Mouse (Mus musculus) embryonic facial prominence, embryonic 13.5 days (tissue): Measurements from ENCODE around the gene Sirt5. TPM values are rescaled to one million over a fixed set of nuclear protein-coding genes. Genes with fewer than 3 reads are reported as not detected.
A peak's percentile ranks its signal among the peaks of the same experiment; 100 is the strongest.

Experiments
- ATAC-seq: fragments of 200-750 bp; cut with Nextera tagmentation; 2 replicates; pipeline ENCODE4 v1.8.0; 2017; ENCODE audit warnings: low read depth; ENCODE audit not compliant: insufficient number of reproducible peaks, insufficient read depth, low FRiP score, low TSS enrichment
- H3K27ac ChIP-seq: fragments of 300-500 bp; sonication (generic); 2 replicates; pipeline ENCODE4 v1.5.1; 2015; ENCODE audit warnings: moderate library complexity, mild to moderate bottlenecking, inconsistent platforms
- H3K27me3 ChIP-seq: fragments of 300-500 bp; sonication (generic); 2 replicates; pipeline ENCODE4 v1.6.1; 2015; ENCODE audit warnings: mild to moderate bottlenecking, inconsistent platforms
- H3K36me3 ChIP-seq: fragments of 300-500 bp; sonication (generic); 2 replicates; pipeline ENCODE4 v1.6.1; 2015; ENCODE audit warnings: mild to moderate bottlenecking, inconsistent platforms
- H3K4me1 ChIP-seq: fragments of 300-500 bp; sonication (generic); 2 replicates; pipeline ENCODE4 v1.6.1; 2015; ENCODE audit warnings: inconsistent platforms
- H3K4me2 ChIP-seq: fragments of 300-500 bp; sonication (generic); 2 replicates; pipeline ENCODE4 v1.6.1; 2015; ENCODE audit warnings: moderate library complexity, mild to moderate bottlenecking, inconsistent platforms
- H3K4me3 ChIP-seq: fragments of 300-500 bp; sonication (generic); 2 replicates; pipeline ENCODE4 v1.5.1; 2015; ENCODE audit warnings: mild to moderate bottlenecking, inconsistent platforms
- H3K9ac ChIP-seq: fragments of 300-500 bp; sonication (generic); 2 replicates; pipeline ENCODE4 v1.6.1; 2015; ENCODE audit warnings: mild to moderate bottlenecking, inconsistent platforms
- H3K9me3 ChIP-seq: fragments of 300-500 bp; sonication (generic); 2 replicates; pipeline ENCODE4 v1.6.1; 2016; ENCODE audit warnings: inconsistent platforms
- WGBS: fragments of 180-500 bp; shearing (Covaris S2); methylation state at CpG from one replicate; pipeline ENCODE4 v1.1.7; 2015; ENCODE audit warnings: mixed read lengths; 5-methylcytosine and 5-hydroxymethylcytosine counted together
- polyA plus RNA-seq: library from polyadenylated mRNA; unstranded; fragments of >200 nt; fragmentation: Nextera tagmentation; extraction: Ambion mirVana; gene quantifications from 2 replicates; pipeline ENCODE4 v1.2.1, GENCODE M21; 2015

Sirt5 gene
- polyA plus RNA-seq, 1 experiment from 2014 or later = 42.6 TPM

DNA sequence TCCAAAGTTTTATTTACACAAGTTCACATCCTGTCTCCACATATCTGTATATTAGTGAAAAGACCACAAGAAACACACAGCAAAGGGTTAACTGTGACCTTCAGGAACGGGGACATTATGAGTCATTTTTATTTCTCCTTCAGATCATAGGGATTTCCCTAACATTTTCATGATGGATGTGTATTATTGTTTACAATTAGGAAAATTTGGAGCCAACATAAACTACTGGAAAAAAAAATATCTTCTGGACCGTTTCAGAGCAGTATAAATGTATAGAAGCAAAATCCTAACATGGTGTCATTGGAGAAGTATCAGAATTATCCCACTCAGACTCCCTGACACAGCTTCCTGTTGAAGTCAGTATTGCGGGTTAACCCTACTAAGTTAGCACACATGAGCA lies 14.7 kb downstream of the Sirt5 start:
- Histone ChIP-seq H3K4me3 (no peak overlapping the region), H3K4me2 (no peak overlapping the region), H3K27me3 (no peaks in the 10 kb centered on the region), H3K4me1 (no peaks in the 10 kb centered on the region), H3K9me3 (no peaks in the 10 kb centered on the region), H3K27ac (no peak overlapping the region), H3K9ac (no peak overlapping the region), H3K36me3 (peaks cover 37% of the 10 kb centered on the region)
- 78% methylated on average over 3 of the region's 3 CpGs for WGBS
- ATAC-seq = no peak

DNA sequence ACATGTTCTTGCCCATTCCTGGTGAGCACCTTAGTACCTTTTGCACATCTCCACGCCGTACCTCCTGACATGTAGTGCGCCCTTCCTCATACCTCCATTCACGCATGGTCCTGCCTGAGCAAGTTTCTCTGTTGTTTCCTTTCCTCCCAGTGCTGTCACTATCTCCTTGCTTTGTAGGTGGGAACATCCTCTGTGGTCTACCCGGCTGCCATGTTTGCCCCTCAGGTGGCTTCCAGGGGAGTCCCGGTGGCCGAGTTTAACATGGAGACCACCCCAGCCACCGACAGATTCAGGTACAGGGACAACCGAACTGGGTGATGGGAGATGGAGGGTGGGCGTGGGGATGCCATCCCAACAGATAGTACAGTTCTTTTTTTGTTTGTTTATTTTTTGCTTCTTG lies 20.0 kb downstream of the Sirt5 start:
- no peak overlapping the region for H3K4me3 ChIP-seq
- H3K36me3 ChIP-seq = peaks cover 31% of the 10 kb centered on the region
- 0 out of 2 replicates have a peak, but pooled peaks cover 5% of the 10 kb centered on the region for H3K9me3 ChIP-seq
- H3K27me3 ChIP-seq = no peaks in the 10 kb centered on the region
- no peak for ATAC-seq
- H3K4me2 ChIP-seq = no peak overlapping the region
- H3K9ac ChIP-seq = no peak overlapping the region
- H3K27ac ChIP-seq = no peak overlapping the region
- H3K4me1 ChIP-seq = no peaks in the 10 kb centered on the region
- 95% methylated on average over 10 of the region's 10 CpGs for WGBS

DNA sequence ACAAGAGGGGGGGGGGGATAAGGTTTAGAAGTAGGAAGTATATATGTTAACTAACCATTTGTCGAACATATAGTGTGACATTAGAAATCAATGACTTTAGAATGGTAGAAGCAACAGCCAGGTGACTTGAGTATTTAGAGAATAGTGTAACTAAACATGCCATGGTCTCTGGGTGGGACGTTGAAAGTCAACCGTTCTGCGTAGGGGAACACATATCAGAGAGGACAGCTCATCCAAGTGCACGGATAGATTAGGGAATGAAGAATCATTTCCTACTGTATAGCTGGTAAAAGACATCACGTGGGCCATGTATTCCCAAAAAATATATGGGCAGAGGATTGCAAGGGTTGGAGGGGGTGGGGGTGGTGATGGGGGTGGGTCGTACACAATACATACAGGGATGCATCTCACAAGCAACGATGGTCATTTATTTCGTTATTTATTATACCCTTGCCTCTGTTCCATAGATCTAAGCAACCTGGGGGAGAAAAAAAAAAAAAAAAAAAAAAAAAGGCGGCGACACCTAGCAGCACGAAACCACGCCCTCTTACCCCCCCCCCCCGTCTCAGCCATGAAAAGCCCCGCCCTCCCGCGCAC lies 32.5 kb downstream of the Sirt5 start:
- Histone ChIP-seq H3K4me1 (peaks cover 7% of the 10 kb centered on the region), H3K36me3 (peaks cover 30% of the 10 kb centered on the region), H3K27me3 (no peaks in the 10 kb centered on the region), H3K9me3 (no peaks in the 10 kb centered on the region), H3K9ac (no peak overlapping the region), H3K27ac (no peak overlapping the region), H3K4me3 (peak overlapping the region; percentile 85), H3K4me2 (peak overlapping the region; percentile 75)
- WGBS = 53% methylated on average over 14 of the region's 17 CpGs
- ATAC-seq = no peak; the same call in 1 of the 2 replicates

DNA sequence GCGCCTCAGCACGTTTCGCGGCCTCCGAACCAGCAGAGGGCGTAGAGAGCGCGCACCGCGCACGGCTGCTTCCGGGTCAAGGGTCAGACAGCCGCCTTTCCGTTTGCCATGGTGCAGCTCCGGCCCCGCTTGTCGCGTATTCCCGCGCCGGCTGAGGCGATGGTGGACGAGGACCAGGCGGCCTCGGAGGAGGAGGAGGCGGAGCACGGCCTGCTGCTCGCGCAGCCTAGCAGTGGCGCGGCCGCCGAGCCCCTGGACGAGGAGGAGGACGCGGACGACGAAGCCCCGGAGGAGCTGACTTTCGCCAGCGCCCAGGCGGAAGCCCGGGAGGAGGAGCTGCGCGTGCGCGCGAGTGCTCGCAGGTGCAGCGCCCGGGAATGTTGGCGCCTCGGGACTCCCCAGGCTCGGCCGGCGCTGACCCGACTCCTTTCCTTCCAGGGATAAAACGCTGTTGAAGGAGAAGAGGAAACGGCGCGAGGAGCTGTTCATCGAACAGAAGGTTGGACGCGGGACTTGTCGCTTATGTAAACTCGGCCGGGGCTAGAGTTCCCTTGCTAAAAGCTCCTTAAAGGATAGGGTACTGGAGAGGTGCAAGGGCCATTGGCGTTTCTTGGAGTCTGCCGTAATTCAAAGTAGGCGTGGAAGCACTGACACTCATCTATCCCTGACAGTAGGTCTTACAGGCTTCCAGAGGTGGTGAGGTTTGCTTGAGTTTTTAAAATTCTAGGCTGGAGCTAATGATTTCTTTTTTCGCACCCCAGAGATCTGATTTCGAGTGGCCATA lies 33.2 kb downstream of the Sirt5 start, which contains the start of gene Nol7:
Gene Nol7, plus strand, starts transcription at position 94 of the 784 bp plus-strand sequence.
- Histone ChIP-seq H3K4me3 (peak within 1 kb of the TSS; percentile 85), H3K27ac (peak within 1 kb of the TSS; percentile 94), H3K4me2 (peak within 1 kb of the TSS; percentile 75), H3K4me1 (peaks cover 7% of the 10 kb centered on the region), H3K9me3 (no peaks in the 10 kb centered on the region), H3K27me3 (no peaks in the 10 kb centered on the region), H3K36me3 (peaks cover 36% of the 10 kb centered on the region), H3K9ac (peak within 1 kb of the TSS; percentile 90)
- WGBS = 1% methylated on average over 72 of the region's 72 CpGs
- ATAC-seq = peak; percentile 77

DNA sequence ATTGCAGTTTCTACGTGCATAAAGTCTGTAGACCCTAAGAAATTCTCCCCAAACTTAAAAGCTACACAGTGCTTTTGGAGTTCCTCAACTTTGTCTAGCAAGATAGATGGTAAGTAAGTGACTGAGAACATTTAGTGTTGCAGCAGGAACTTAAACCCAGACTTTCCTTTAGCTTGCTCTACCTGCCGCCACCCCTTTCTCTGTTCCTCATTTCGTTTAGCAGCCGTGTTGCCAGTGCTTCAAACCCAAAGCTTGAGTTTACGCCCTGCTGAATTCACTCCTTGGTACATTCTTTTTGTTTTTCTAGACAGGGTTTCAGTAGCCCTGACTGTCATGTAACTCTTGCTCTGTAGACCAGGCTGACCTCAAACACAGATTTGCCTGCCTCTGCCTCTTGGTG lies 34.3 kb downstream of the Sirt5 start:
- Histone ChIP-seq H3K9ac (no peak overlapping the region), H3K4me2 (peak overlapping the region; percentile 75), H3K36me3 (peaks cover 36% of the 10 kb centered on the region), H3K4me3 (peak overlapping the region; percentile 85; the same call in 1 of the 2 replicates), H3K27ac (no peak overlapping the region), H3K9me3 (no peaks in the 10 kb centered on the region), H3K4me1 (peaks cover 7% of the 10 kb centered on the region), H3K27me3 (no peaks in the 10 kb centered on the region)
- WGBS = 86% methylated on average over 5 of the region's 5 CpGs
- no peak for ATAC-seq

DNA sequence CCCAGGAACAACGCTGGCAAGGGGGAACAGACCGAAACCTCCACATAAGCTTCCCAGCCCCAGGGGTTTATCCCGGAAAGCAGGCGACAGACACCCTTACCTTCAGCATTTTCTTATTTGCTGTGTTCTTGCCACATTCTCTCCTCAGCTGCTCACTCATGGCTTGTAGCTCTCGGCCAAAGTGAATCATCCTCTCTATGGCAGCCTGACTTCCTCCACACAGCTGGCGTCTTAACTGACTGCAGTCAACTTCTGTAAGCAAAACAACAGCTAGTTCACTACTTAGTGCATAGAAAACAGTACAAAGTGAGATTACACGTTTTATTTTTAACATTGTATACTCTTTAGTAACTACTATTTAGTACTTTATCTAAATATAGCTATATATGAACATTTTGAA lies 47.0 kb downstream of the Sirt5 start:
- no peaks in the 10 kb centered on the region for H3K4me1 ChIP-seq
- H3K4me2 ChIP-seq = no peak overlapping the region
- H3K27me3 ChIP-seq = no peaks in the 10 kb centered on the region
- WGBS = 87% methylated on average over 7 of the region's 7 CpGs
- no peak overlapping the region for H3K27ac ChIP-seq
- H3K9me3 ChIP-seq = no peaks in the 10 kb centered on the region
- ATAC-seq = no peak
- peaks cover 73% of the 10 kb centered on the region for H3K36me3 ChIP-seq
- no peak overlapping the region for H3K9ac ChIP-seq
- H3K4me3 ChIP-seq = no peak overlapping the region

DNA sequence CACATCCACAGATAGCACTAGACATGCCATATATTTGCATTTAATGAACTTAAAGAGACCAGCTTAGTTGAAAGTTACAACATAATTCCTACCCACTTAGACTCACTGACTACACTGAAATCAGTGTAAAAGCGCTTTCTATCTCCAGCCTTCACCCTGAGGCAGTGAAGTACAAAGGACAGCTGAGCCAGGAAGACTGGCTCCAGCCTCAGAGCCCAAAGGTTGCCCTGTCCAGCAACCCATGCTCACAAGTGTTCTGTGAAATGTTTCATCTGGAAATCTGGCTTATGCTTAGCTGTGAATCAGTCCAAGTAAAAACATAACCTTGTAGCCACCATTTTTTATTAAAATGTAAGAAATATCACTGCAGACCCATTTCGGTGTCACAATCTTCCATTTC lies 48.3 kb downstream of the Sirt5 start:
- Histone ChIP-seq H3K4me1 (no peaks in the 10 kb centered on the region), H3K4me3 (no peak overlapping the region), H3K27me3 (no peaks in the 10 kb centered on the region), H3K9ac (no peak overlapping the region), H3K27ac (no peak overlapping the region), H3K4me2 (no peak overlapping the region), H3K36me3 (peaks cover 69% of the 10 kb centered on the region), H3K9me3 (no peaks in the 10 kb centered on the region)
- 87% methylated on average over 2 of the region's 2 CpGs for WGBS
- no peak for ATAC-seq

DNA sequence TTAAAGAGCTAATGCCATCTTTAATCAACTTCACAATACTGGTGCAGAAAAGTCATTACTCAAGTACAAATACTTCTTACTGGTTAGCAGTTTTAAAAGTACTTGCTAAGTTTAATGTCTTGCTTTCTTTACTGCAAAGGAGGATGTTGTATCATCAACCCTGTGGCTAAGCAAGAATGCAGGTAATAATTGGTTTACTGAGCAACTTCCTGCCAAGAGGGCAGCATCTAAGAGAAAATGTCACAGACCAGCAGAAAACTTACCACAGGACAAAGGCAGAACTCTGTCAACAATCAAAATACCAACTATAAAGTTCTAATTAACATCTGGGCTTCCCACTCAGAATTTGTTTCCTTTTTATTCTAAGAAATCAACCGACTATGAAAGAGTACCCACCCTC lies 50.0 kb downstream of the Sirt5 start:
- peaks cover 74% of the 10 kb centered on the region for H3K36me3 ChIP-seq
- H3K27me3 ChIP-seq = no peaks in the 10 kb centered on the region
- WGBS = 82% methylated on average over 1 of the region's 1 CpGs
- no peak overlapping the region for H3K9ac ChIP-seq
- no peak overlapping the region for H3K4me3 ChIP-seq
- no peaks in the 10 kb centered on the region for H3K9me3 ChIP-seq
- no peak overlapping the region for H3K27ac ChIP-seq
- no peak for ATAC-seq
- no peaks in the 10 kb centered on the region for H3K4me1 ChIP-seq
- H3K4me2 ChIP-seq = no peak overlapping the region

DNA sequence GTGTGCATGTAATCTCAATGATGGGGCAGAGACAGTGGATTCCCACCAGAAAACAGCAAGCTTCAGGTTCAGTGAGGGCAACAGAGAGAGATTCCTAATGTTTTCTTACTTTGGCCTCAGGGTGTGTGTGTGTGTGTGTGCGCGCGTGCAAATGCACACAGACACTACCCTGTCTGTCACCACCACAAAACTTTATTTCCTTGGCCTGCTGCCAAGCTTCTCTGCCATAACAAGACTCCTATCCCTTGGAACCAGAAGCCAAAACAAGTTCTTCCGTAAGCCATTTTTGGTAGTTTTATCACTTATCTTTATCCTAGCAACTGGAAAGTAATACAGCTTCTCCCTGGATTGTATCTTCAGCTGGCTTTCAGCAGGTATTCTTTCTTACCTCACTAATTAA lies 63.1 kb downstream of the Sirt5 start:
- 0 out of 2 replicates have a peak, but pooled peaks cover 3% of the 10 kb centered on the region for H3K4me1 ChIP-seq
- H3K9me3 ChIP-seq = no peaks in the 10 kb centered on the region
- no peaks in the 10 kb centered on the region for H3K27me3 ChIP-seq
- 79% methylated on average over 4 of the region's 4 CpGs for WGBS
- no peak overlapping the region for H3K27ac ChIP-seq
- no peak overlapping the region for H3K9ac ChIP-seq
- peaks cover 21% of the 10 kb centered on the region for H3K36me3 ChIP-seq
- no peak overlapping the region for H3K4me2 ChIP-seq
- no peak overlapping the region for H3K4me3 ChIP-seq
- no peak for ATAC-seq

DNA sequence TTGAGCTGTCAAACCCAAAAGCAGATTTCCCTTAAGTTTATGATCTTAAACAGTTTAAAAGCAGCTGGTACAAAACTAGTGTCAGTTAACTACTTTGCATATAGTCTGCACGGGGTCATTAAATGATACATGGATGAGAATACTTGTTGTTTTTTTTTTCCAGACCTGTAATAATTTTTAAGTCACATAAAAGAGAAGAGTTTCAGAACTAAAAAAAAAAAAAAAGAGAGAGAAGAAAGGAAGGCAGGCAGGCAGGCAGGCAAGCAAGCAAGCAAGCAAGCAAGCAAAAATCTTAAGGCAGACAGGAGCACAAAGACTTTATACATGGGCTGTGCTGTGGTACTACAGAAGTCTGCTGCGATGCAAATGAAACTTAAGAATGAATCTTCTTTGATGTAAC lies 68.1 kb downstream of the Sirt5 start:
- Histone ChIP-seq H3K4me1 (0 out of 2 replicates have a peak, but pooled peaks cover 3% of the 10 kb centered on the region), H3K9me3 (no peaks in the 10 kb centered on the region), H3K9ac (no peak overlapping the region), H3K4me2 (no peak overlapping the region), H3K27ac (no peak overlapping the region), H3K4me3 (no peak overlapping the region), H3K27me3 (no peaks in the 10 kb centered on the region), H3K36me3 (peaks cover 16% of the 10 kb centered on the region)
- 68% methylated on average over 2 of the region's 2 CpGs for WGBS
- no peak for ATAC-seq

DNA sequence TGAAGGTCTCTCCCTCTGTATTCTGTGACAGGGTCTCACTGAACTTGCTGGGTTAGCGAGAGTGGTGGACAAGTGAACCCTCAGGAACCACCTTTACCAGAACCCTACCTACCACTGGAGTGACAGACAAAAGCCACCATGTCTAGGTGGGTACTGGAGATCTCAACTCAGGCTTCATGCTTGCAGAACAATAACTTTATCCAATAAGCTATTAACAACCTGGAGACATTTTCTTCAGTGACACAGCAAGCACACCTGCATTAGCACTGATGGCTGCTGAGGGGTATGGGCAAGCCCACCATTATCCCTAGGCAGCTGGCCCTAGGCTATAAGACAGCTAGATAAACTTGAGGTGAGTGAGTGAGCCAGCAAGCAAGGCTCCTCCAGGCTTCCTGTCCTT lies 75.1 kb downstream of the Sirt5 start:
- ATAC-seq = no peak
- Histone ChIP-seq H3K9me3 (no peaks in the 10 kb centered on the region), H3K27me3 (no peaks in the 10 kb centered on the region), H3K4me1 (no peaks in the 10 kb centered on the region), H3K36me3 (0 out of 2 replicates have a peak, but pooled peaks cover 3% of the 10 kb centered on the region), H3K9ac (no peak overlapping the region), H3K4me2 (no peak overlapping the region), H3K27ac (no peak overlapping the region), H3K4me3 (no peak overlapping the region)
- 91% methylated on average over 1 of the region's 1 CpGs for WGBS

DNA sequence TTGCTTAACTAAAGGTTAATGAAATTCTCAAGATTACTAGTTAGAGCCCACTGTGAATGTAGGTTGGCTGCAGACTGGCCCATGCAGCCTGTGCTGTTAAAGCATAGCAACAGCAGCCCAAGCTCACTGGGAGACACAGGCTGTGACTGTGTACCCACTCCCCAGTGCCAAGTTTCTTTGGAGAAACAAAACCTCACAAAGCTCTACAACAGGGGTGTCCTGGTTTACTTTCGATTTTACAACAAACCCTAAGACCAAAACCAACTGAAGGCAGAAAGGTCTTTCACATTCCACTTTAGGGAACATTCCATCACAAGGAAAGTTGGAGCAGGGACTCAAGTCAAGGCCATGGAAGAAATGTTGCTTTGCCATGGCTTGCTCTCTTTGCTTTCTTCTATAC lies 77.3 kb downstream of the Sirt5 start:
- Histone ChIP-seq H3K27me3 (no peaks in the 10 kb centered on the region), H3K36me3 (0 out of 2 replicates have a peak, but pooled peaks cover 1% of the 10 kb centered on the region), H3K9me3 (no peaks in the 10 kb centered on the region), H3K9ac (no peak overlapping the region), H3K4me1 (no peaks in the 10 kb centered on the region; the same call in 1 of the 2 replicates), H3K27ac (no peak overlapping the region), H3K4me3 (no peak overlapping the region), H3K4me2 (no peak overlapping the region)
- WGBS = 81% methylated on average over 1 of the region's 1 CpGs
- no peak for ATAC-seq
